Mouse (Mus musculus) cerebellum, adult 9-11 months (tissue): Measurements from ENCODE around the gene Mcam.

Source experiments
- DNase-seq: peaks from one replicate; pipeline ENCODE4 v3.0.0; 2022

The Mcam gene

GRCm38 (mm10) chr9:44109360-44110095, 24.7 kb upstream of the Mcam start:
- peak; percentile 80 for DNase-seq

- DNase-seq: peak; percentile 42
Observed at GRCm38 (mm10) chr9:44111909-44112308, 22.4 kb upstream of the Mcam start.

GRCm38 (mm10) chr9:44113105-44113789, 21.0 kb upstream of the Mcam start, which contains the start of the genes Gm49380 and Rnf26:
TSS of gene Gm49380 (minus strand) at chr9:44113500.
TSS of gene Rnf26 (minus strand) at chr9:44113517.
- DNase-seq: peak; percentile 98

- DNase-seq: peak; percentile 39
Observed at GRCm38 (mm10) chr9:44114453-44114852, 19.8 kb upstream of the Mcam start.

GRCm38 (mm10) chr9:44115599-44115998, 18.7 kb upstream of the Mcam start:
- DNase-seq: no peak

GRCm38 (mm10) chr9:44116182-44116581, 18.1 kb upstream of the Mcam start:
- no peak for DNase-seq

- DNase-seq: no peak
Observed at GRCm38 (mm10) chr9:44119011-44119410, 15.3 kb upstream of the Mcam start.

GRCm38 (mm10) chr9:44119948-44120465, 14.3 kb upstream of the Mcam start:
- DNase-seq: no peak

GRCm38 (mm10) chr9:44124317-44124716, 10.0 kb upstream of the Mcam start:
- no peak for DNase-seq

GRCm38 (mm10) chr9:44125026-44125425, 9.2 kb upstream of the Mcam start:
- DNase-seq: no peak

- DNase-seq: peak; percentile 83
Observed at GRCm38 (mm10) chr9:44125546-44126428, 8.5 kb upstream of the Mcam start.

GRCm38 (mm10) chr9:44126746-44127145, 7.5 kb upstream of the Mcam start:
- no peak for DNase-seq

- peak; percentile 44 for DNase-seq
Observed at GRCm38 (mm10) chr9:44127351-44127801, 6.9 kb upstream of the Mcam start.

- DNase-seq: no peak
Observed at GRCm38 (mm10) chr9:44129633-44130032, 4.6 kb upstream of the Mcam start.

GRCm38 (mm10) chr9:44130034-44130433, 4.2 kb upstream of the Mcam start:
- no peak for DNase-seq

- DNase-seq: peak; percentile 63
Observed at GRCm38 (mm10) chr9:44130581-44131275, 3.5 kb upstream of the Mcam start.

GRCm38 (mm10) chr9:44131276-44131590, 3.0 kb upstream of the Mcam start:
- no peak for DNase-seq

- no peak for DNase-seq
Observed at GRCm38 (mm10) chr9:44132200-44132599, 2.1 kb upstream of the Mcam start.

GRCm38 (mm10) chr9:44133287-44133686, 982 bp upstream of the Mcam start:
- peak; percentile 65 for DNase-seq

GRCm38 (mm10) chr9:44134851-44135730, 822 bp downstream of the Mcam start:
- peak; percentile 81 for DNase-seq

- DNase-seq: peak; percentile 73
Observed at GRCm38 (mm10) chr9:44135731-44136411, 1.6 kb downstream of the Mcam start.
